Mouse (Mus musculus) neural tube, embryonic 11.5 days (tissue): ENCODE data around the gene Insl6. TPM values are rescaled to one million over a fixed set of nuclear protein-coding genes. Genes with fewer than 3 reads are reported as not detected.

Experiments used
- ATAC-seq: fragments of 200-750 bp; cut with Nextera tagmentation; 2 replicates; pipeline ENCODE4 v1.8.0; 2017; ENCODE audit warnings: moderate number of reproducible peaks, mild to moderate bottlenecking, moderate TSS enrichment, moderate library complexity; ENCODE audit not compliant: insufficient read depth, low FRiP score, low TSS enrichment
- DNase-seq: peaks from one replicate; pipeline ENCODE4 v3.0.0-alpha.2; 2015; ENCODE audit warnings: low spot score
- H3K27ac ChIP-seq: fragments of 300-500 bp; sonication (generic); 2 replicates; pipeline ENCODE4 v1.5.1; 2014; ENCODE audit warnings: low read depth, mild to moderate bottlenecking, low read length
- H3K27me3 ChIP-seq: fragments of 300-500 bp; sonication (generic); 2 replicates; pipeline ENCODE4 v1.6.1; 2014; ENCODE audit warnings: mild to moderate bottlenecking, low read length, mixed read lengths; ENCODE audit not compliant: control insufficient read depth, insufficient read depth
- H3K36me3 ChIP-seq: fragments of 300-500 bp; sonication (generic); 2 replicates; pipeline ENCODE4 v1.6.1; 2014; ENCODE audit warnings: mild to moderate bottlenecking, low read length, moderate library complexity, mixed read lengths; ENCODE audit not compliant: control insufficient read depth, insufficient read depth
- H3K4me1 ChIP-seq: fragments of 300-500 bp; sonication (generic); 2 replicates; pipeline ENCODE4 v1.6.1; 2014; ENCODE audit warnings: low read length, mixed read lengths; ENCODE audit not compliant: control insufficient read depth, insufficient read depth
- H3K4me2 ChIP-seq: fragments of 300-500 bp; sonication (generic); 2 replicates; pipeline ENCODE4 v1.6.1; 2014; ENCODE audit warnings: low read depth, mild to moderate bottlenecking, moderate library complexity
- H3K4me3 ChIP-seq: fragments of 300-500 bp; sonication (generic); 2 replicates; pipeline ENCODE4 v1.5.1; 2014; ENCODE audit warnings: low read depth, low read length
- H3K9ac ChIP-seq: fragments of 300-500 bp; sonication (generic); 2 replicates; pipeline ENCODE4 v1.6.1; 2014; ENCODE audit warnings: mild to moderate bottlenecking, low read length
- H3K9me3 ChIP-seq: fragments of 300-500 bp; sonication (generic); 2 replicates; pipeline ENCODE4 v1.6.1; 2016; ENCODE audit warnings: low read length; ENCODE audit not compliant: control insufficient read depth
- WGBS: fragments of 180-500 bp; shearing (Covaris S2); extraction: QIAGEN DNeasy Blood & Tissue Kit; methylation state at CpG from one replicate; pipeline ENCODE4 v1.1.7; 2014; 5-methylcytosine and 5-hydroxymethylcytosine counted together
- polyA plus RNA-seq: library from polyadenylated mRNA; unstranded; fragments of >200 nt; fragmentation: Nextera tagmentation; extraction: Ambion mirVana; gene quantifications from 2 replicates; pipeline ENCODE4 v1.2.1, GENCODE M21; 2014

The Insl6 gene
- polyA plus RNA-seq, 1 experiment from 2014 or later: 6.2 TPM

DNA sequence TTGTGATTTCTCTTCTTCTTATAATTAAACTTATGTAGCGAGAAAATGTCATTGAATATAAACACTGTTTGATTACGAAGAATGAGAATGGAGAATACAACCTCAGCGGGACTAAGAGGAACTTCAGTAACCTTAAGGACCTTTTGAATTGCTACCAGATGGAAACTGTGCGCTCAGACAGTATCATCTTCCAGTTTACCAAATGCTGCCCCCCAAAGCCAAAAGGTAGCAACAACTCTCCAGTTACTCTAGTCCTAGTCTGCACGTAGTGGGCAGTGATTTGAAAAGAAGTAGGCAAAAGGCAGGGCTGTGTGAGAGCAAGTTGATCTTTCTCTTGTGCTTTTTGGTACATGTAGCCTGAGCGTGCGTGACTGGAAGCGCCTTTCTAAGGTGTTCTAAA, 37.3 kb downstream of the Insl6 start:
- Histone ChIP-seq H3K4me3 (no peak overlapping the region), H3K9ac (no peak overlapping the region), H3K4me1 (no peaks in the 10 kb centered on the region), H3K27ac (no peak overlapping the region), H3K9me3 (no peaks in the 10 kb centered on the region), H3K36me3 (0 out of 2 replicates have a peak, but pooled peaks cover 3% of the 10 kb centered on the region), H3K4me2 (no peak overlapping the region), H3K27me3 (no peaks in the 10 kb centered on the region)
- WGBS: 70% methylated on average over 8 of the region's 8 CpGs
- no peak for ATAC-seq
- DNase-seq: no peak

DNA sequence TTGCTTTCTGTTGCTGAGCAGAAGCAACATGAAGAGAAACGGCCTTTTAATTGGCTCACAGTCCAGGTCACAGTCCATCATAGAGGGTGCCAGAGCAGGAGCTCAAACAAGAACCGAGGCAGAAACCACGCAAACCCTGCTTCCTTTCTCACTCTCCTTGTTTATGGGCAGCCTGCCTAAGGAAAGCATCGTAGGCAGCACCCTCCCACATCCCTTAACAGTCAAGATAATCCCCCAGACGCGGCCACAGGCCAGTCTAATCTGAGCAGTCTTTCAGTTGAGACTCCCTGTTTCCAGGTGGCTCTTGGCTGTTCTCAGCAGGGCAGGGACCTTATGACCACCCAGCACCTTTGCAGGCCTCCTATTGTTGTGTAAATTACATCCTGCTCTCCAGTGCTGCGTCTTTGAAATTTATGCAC, 39.7 kb downstream of the Insl6 start:
- no peak for ATAC-seq
- H3K4me3 ChIP-seq: no peak overlapping the region
- 35% methylated on average over 7 of the region's 7 CpGs for WGBS
- H3K4me2 ChIP-seq: no peak overlapping the region
- no peak overlapping the region for H3K9ac ChIP-seq
- DNase-seq: no peak
- no peaks in the 10 kb centered on the region for H3K9me3 ChIP-seq
- no peak overlapping the region for H3K27ac ChIP-seq
- no peaks in the 10 kb centered on the region for H3K27me3 ChIP-seq
- H3K36me3 ChIP-seq: no peaks in the 10 kb centered on the region
- H3K4me1 ChIP-seq: no peaks in the 10 kb centered on the region

DNA sequence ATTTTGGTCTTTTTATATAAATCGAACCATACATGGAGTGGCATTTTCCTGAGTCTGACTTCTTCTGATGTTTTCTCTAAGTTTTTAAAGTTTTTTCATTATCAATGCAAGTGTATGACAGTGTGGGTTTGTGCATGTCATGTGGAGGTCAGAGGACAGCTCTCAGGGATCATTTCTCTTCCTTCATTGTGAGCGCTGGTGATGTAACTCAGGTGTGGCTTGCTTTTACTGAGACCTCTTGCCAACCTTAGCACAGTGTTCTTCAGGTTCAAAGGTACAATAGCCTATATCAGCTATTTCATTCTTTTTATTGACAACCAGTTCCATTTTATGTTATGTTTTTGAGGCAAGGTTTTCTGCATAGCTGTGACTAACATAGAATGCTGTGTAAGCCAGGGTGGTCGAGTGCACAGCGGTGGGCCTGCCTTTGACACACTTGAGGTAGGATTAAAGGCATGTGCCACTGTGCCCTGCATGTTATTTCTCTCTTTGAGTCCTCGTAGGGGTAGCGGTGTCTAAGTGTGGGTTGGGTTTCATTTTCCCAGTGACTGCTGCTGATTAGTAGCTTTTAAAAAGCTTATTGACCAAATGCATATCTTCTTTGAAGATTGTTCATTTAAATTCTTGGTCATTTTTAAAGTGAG, 46.1 kb downstream of the Insl6 start:
- 87% methylated on average over 6 of the region's 6 CpGs for WGBS
- ATAC-seq: no peak
- H3K9ac ChIP-seq: no peak overlapping the region

DNA sequence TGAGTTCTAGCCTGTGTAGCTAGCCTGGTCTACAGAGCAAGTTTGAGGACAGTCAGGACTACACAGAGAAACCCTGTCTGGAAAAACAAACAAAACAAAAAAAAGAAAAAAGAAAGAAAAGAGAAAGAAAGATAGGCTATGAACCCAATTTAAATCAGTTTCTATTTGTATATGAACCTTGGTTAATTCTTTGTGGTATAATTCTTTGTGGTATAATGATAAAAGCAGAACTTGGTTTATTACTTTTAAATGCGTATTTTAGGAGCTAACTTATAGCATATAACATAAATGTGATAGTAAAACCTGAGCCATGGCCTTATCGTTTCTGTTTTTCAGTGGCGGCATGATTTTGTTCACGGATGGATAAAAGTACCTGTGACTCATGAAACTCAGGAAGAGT, 48.7 kb downstream of the Insl6 start:
- Histone ChIP-seq H3K4me2 (no peak overlapping the region), H3K4me1 (no peaks in the 10 kb centered on the region), H3K36me3 (no peaks in the 10 kb centered on the region; the same call in 1 of the 2 replicates), H3K9me3 (no peaks in the 10 kb centered on the region), H3K27ac (no peak overlapping the region), H3K27me3 (no peaks in the 10 kb centered on the region), H3K9ac (no peak overlapping the region), H3K4me3 (no peak overlapping the region)
- 98% methylated on average over 4 of the region's 4 CpGs for WGBS
- ATAC-seq (no peak), DNase-seq (no peak)

More for the DNA sequence above, 46.1 kb downstream of the Insl6 start:
- no peak overlapping the region for H3K4me2 ChIP-seq
- no peaks in the 10 kb centered on the region for H3K9me3 ChIP-seq
- H3K4me1 ChIP-seq: no peaks in the 10 kb centered on the region
- DNase-seq: no peak
- H3K36me3 ChIP-seq: no peaks in the 10 kb centered on the region; the same call in 1 of the 2 replicates
- H3K27ac ChIP-seq: no peak overlapping the region
- no peaks in the 10 kb centered on the region for H3K27me3 ChIP-seq
- H3K4me3 ChIP-seq: no peak overlapping the region

DNA sequence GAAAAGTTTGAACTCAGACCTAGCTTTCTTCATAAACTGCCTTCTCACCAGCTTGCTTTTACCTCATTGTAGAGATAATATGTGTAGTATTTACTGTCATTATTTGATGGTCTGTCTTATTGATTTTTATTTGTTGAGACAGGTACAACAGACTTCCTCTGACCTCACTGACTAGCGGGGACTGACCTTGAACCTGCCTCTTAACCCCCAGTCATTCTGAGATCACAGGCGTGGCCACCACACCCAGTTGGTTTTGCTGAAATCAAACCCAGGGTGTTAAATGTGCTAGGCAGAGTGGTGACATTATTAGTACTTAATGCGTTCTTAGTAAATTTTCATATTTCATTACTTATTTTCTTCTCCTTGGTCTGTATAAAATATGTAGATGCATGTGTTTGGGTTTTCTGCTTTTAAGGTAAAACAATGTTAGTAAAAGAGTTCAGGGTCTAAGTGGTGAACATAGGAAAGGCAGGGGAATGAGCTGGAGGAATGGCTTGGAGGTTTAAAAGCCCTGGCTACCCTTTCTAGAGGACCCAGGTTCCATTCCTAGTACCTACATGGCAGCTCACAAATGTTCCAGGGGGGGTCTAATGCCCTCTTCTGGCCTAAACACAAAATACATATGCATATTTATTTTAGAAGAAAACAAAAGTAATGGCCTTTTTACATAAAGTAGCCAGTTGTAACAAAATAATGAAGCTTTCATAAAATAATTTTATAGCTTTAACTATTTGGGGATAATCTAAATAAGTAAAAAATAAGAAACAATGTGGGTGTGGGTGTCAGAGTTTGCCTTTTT, 52.9 kb downstream of the Insl6 start:
- Histone ChIP-seq H3K4me3 (no peak overlapping the region), H3K4me1 (no peaks in the 10 kb centered on the region), H3K9me3 (no peaks in the 10 kb centered on the region), H3K27me3 (no peaks in the 10 kb centered on the region), H3K9ac (no peak overlapping the region), H3K27ac (no peak overlapping the region), H3K4me2 (no peak overlapping the region), H3K36me3 (no peaks in the 10 kb centered on the region; the same call in 1 of the 2 replicates)
- no peak for DNase-seq
- WGBS: 92% methylated on average over 3 of the region's 3 CpGs
- ATAC-seq: no peak

Other genes starting within 250 kb of the Insl6 start
- 55.0 and 58.8 TPM in 2 replicates for gene Rcl1, start 224.0 kb downstream of the Insl6 start, polyA plus RNA-seq
- gene Jak2, start 73.5 kb downstream of the Insl6 start, polyA plus RNA-seq: 12.3 and 14.3 TPM in 2 replicates
- gene Rln1, start 9.3 kb upstream of the Insl6 start, polyA plus RNA-seq: 1.2 TPM in 1 of 2 replicates, not detected in the other
- gene Plgrkt, start 42.0 kb upstream of the Insl6 start, polyA plus RNA-seq: 51.8 and 52.1 TPM in 2 replicates
- 0.38 and 0.58 TPM in 2 replicates for gene Cd274, start 42.1 kb upstream of the Insl6 start, polyA plus RNA-seq
- gene Pdcd1lg2, start 85.6 kb upstream of the Insl6 start, polyA plus RNA-seq: not detected in 2 replicates
- gene Ric1, start 196.9 kb upstream of the Insl6 start, polyA plus RNA-seq: 14.4 and 15.2 TPM in 2 replicates